Mouse (Mus musculus): ENCODE results near the gene Slc22a8. TPM values are rescaled to one million over a fixed set of nuclear protein-coding genes. Genes with fewer than 3 reads are reported as not detected.

The Slc22a8 gene
- polyA plus RNA-seq (2012; rRNA removed) (0.03 TPM in 1 of 2 replicates, not detected in the other), polyA plus RNA-seq (2014; fragmentation: Nextera tagmentation; extraction: Ambion mirVana) (not detected in 2 replicates)

- WGBS: 62% methylated on average over 8 of the region's 8 CpGs
- no peak within 1 kb of the TSS for H3K9ac ChIP-seq (ENCODE audit: low read depth, low read length, severe bottlenecking)
- H3K27ac ChIP-seq (replicated peaks; ENCODE audit: low read depth, low read length): no peak within 1 kb of the TSS
- no peak for ATAC-seq (ENCODE audit: low FRiP score, low read depth)
- H3K9me3 ChIP-seq (ENCODE audit: control insufficient read depth, low read length): no peaks in the 10 kb centered on the region
- H3K36me3 ChIP-seq (ENCODE audit: control insufficient read depth, insufficient read depth, low read length): no peaks in the 10 kb centered on the region
- H3K4me3 ChIP-seq (replicated peaks; ENCODE audit: low read length): no peak within 1 kb of the TSS
- no peaks in the 10 kb centered on the region for H3K27me3 ChIP-seq (ENCODE audit: control insufficient read depth, insufficient read depth, low read length)
- no peak for DNase-seq (ENCODE audit: low spot score)
- no peak within 1 kb of the TSS for H3K4me2 ChIP-seq (replicated peaks; ENCODE audit: low read depth, low read length, severe bottlenecking)
- no peak for TF ChIP-seq POLR2A (IDR thresholded peaks at IDR 0.05; ENCODE audit: borderline replicate concordance, extremely low read depth, insufficient read depth, insufficient read length)
- peaks cover 4% of the 10 kb centered on the region; the same call in 1 of the 2 replicates for H3K4me1 ChIP-seq (ENCODE audit: control insufficient read depth, insufficient read depth, low read length)
These were observed at the start of gene Slc22a8 for GRCm38 (mm10) chr19:8590954-8591353. Gene Slc22a8, plus strand, starts transcription at chr19:8591254.

- H3K36me3 ChIP-seq (ENCODE audit: control insufficient read depth, insufficient read depth, low read length): no peaks in the 10 kb centered on the region
- no peaks in the 10 kb centered on the region for H3K4me1 ChIP-seq (ENCODE audit: control insufficient read depth, insufficient read depth, low read length)
- no peak for TF ChIP-seq POLR2A (IDR thresholded peaks at IDR 0.05; ENCODE audit: borderline replicate concordance, extremely low read depth, insufficient read depth, insufficient read length)
- no peaks in the 10 kb centered on the region for H3K9me3 ChIP-seq (ENCODE audit: control insufficient read depth, low read length)
- H3K4me2 ChIP-seq (replicated peaks; ENCODE audit: low read depth, low read length, severe bottlenecking): no peak overlapping the region
- WGBS: 44% methylated on average over 2 of the region's 2 CpGs
- no peak overlapping the region for H3K9ac ChIP-seq (ENCODE audit: low read depth, low read length, severe bottlenecking)
- no peak overlapping the region for H3K4me3 ChIP-seq (replicated peaks; ENCODE audit: low read length)
- DNase-seq (ENCODE audit: low spot score) (no peak), ATAC-seq (ENCODE audit: low FRiP score, low read depth) (no peak)
- H3K27me3 ChIP-seq (ENCODE audit: control insufficient read depth, insufficient read depth, low read length): no peaks in the 10 kb centered on the region
- no peak overlapping the region for H3K27ac ChIP-seq (replicated peaks; ENCODE audit: low read depth, low read length)
These were observed 32.2 kb upstream of the Slc22a8 start for GRCm38 (mm10) chr19:8558897-8559296.

GRCm38 (mm10) chr19:8564021-8564420, 27.0 kb upstream of the Slc22a8 start:
- H3K4me3 ChIP-seq (replicated peaks; ENCODE audit: low read length): no peak overlapping the region
- H3K36me3 ChIP-seq (ENCODE audit: control insufficient read depth, insufficient read depth, low read length): no peaks in the 10 kb centered on the region
- no peaks in the 10 kb centered on the region for H3K27me3 ChIP-seq (ENCODE audit: control insufficient read depth, insufficient read depth, low read length)
- no peak for TF ChIP-seq POLR2A (IDR thresholded peaks at IDR 0.05; ENCODE audit: borderline replicate concordance, extremely low read depth, insufficient read depth, insufficient read length)
- no peak for DNase-seq (ENCODE audit: low spot score)
- H3K9ac ChIP-seq (ENCODE audit: low read depth, low read length, severe bottlenecking): no peak overlapping the region
- no peak overlapping the region for H3K27ac ChIP-seq (replicated peaks; ENCODE audit: low read depth, low read length)
- H3K9me3 ChIP-seq (ENCODE audit: control insufficient read depth, low read length): no peaks in the 10 kb centered on the region
- ATAC-seq (ENCODE audit: low FRiP score, low read depth): no peak
- H3K4me2 ChIP-seq (replicated peaks; ENCODE audit: low read depth, low read length, severe bottlenecking): no peak overlapping the region
- 35% methylated on average over 2 of the region's 2 CpGs for WGBS
- H3K4me1 ChIP-seq (ENCODE audit: control insufficient read depth, insufficient read depth, low read length): no peaks in the 10 kb centered on the region

- no peak overlapping the region for H3K4me3 ChIP-seq (replicated peaks; ENCODE audit: low read length)
- H3K9ac ChIP-seq (ENCODE audit: low read depth, low read length, severe bottlenecking): no peak overlapping the region
- no peaks in the 10 kb centered on the region for H3K27me3 ChIP-seq (ENCODE audit: control insufficient read depth, insufficient read depth, low read length)
- no peaks in the 10 kb centered on the region for H3K36me3 ChIP-seq (ENCODE audit: control insufficient read depth, insufficient read depth, low read length)
- no peak for TF ChIP-seq POLR2A (IDR thresholded peaks at IDR 0.05; ENCODE audit: borderline replicate concordance, extremely low read depth, insufficient read depth, insufficient read length)
- H3K4me1 ChIP-seq (ENCODE audit: control insufficient read depth, insufficient read depth, low read length): no peaks in the 10 kb centered on the region
- ATAC-seq (ENCODE audit: low FRiP score, low read depth) (no peak), DNase-seq (ENCODE audit: low spot score) (no peak)
- H3K4me2 ChIP-seq (replicated peaks; ENCODE audit: low read depth, low read length, severe bottlenecking): no peak overlapping the region
- H3K9me3 ChIP-seq (ENCODE audit: control insufficient read depth, low read length): no peaks in the 10 kb centered on the region
- no peak overlapping the region for H3K27ac ChIP-seq (replicated peaks; ENCODE audit: low read depth, low read length)
- WGBS: 68% methylated on average over 3 of the region's 3 CpGs
These were observed 26.6 kb upstream of the Slc22a8 start for GRCm38 (mm10) chr19:8564469-8564868.

GRCm38 (mm10) chr19:8565262-8565661, 25.8 kb upstream of the Slc22a8 start:
- no peaks in the 10 kb centered on the region for H3K9me3 ChIP-seq (ENCODE audit: control insufficient read depth, low read length)
- H3K4me1 ChIP-seq (ENCODE audit: control insufficient read depth, insufficient read depth, low read length): no peaks in the 10 kb centered on the region
- no peak for ATAC-seq (ENCODE audit: low FRiP score, low read depth)
- H3K4me2 ChIP-seq (replicated peaks; ENCODE audit: low read depth, low read length, severe bottlenecking): no peak overlapping the region
- no peak for DNase-seq (ENCODE audit: low spot score)
- 56% methylated on average over 2 of the region's 2 CpGs for WGBS
- H3K27me3 ChIP-seq (ENCODE audit: control insufficient read depth, insufficient read depth, low read length): no peaks in the 10 kb centered on the region
- TF ChIP-seq POLR2A (IDR thresholded peaks at IDR 0.05; ENCODE audit: borderline replicate concordance, extremely low read depth, insufficient read depth, insufficient read length): no peak
- H3K36me3 ChIP-seq (ENCODE audit: control insufficient read depth, insufficient read depth, low read length): no peaks in the 10 kb centered on the region
- no peak overlapping the region for H3K27ac ChIP-seq (replicated peaks; ENCODE audit: low read depth, low read length)
- no peak overlapping the region for H3K9ac ChIP-seq (ENCODE audit: low read depth, low read length, severe bottlenecking)
- no peak overlapping the region for H3K4me3 ChIP-seq (replicated peaks; ENCODE audit: low read length)

GRCm38 (mm10) chr19:8565985-8566384, 25.1 kb upstream of the Slc22a8 start:
- no peak for DNase-seq (ENCODE audit: low spot score)
- no peak for ATAC-seq (ENCODE audit: low FRiP score, low read depth)
- H3K36me3 ChIP-seq (ENCODE audit: control insufficient read depth, insufficient read depth, low read length): no peaks in the 10 kb centered on the region
- no peak overlapping the region for H3K27ac ChIP-seq (replicated peaks; ENCODE audit: low read depth, low read length)
- no peak for TF ChIP-seq POLR2A (IDR thresholded peaks at IDR 0.05; ENCODE audit: borderline replicate concordance, extremely low read depth, insufficient read depth, insufficient read length)
- H3K9me3 ChIP-seq (ENCODE audit: control insufficient read depth, low read length): no peaks in the 10 kb centered on the region
- H3K9ac ChIP-seq (ENCODE audit: low read depth, low read length, severe bottlenecking): no peak overlapping the region
- no peaks in the 10 kb centered on the region for H3K27me3 ChIP-seq (ENCODE audit: control insufficient read depth, insufficient read depth, low read length)
- WGBS: 39% methylated on average over 4 of the region's 4 CpGs
- no peak overlapping the region for H3K4me2 ChIP-seq (replicated peaks; ENCODE audit: low read depth, low read length, severe bottlenecking)
- H3K4me1 ChIP-seq (ENCODE audit: control insufficient read depth, insufficient read depth, low read length): no peaks in the 10 kb centered on the region
- H3K4me3 ChIP-seq (replicated peaks; ENCODE audit: low read length): no peak overlapping the region

All from limb, embryonic 14.5 days (tissue).